9 mouse cellular contexts compared by ENCODE assay signal in the genomic region with DNA sequence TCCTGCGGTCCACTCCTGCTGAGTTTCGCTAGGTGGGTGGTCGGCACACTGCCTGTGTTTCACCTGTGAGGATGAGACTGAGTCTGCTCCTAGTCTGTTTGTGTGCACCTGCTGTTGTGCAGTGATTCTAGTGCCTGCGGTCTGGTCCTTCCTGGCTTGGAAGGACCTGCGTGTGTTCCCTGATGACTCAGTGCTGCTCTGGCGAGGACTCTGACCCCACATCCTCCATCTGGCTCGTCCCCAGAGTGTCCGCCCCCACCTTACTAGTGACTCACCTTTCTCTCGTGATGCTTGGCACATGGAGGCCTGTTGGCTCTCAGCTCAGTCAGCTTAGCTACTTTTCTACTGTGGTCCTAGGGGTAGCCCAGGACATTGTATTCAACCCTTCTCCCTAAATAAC. TPM values are rescaled to one million over a fixed set of nuclear protein-coding genes. Genes with fewer than 3 reads are reported as not detected.
DNase-seq lines count a peak whose midpoint lies in the region; ATAC-seq and TF ChIP-seq lines count a peak whose summit lies in the region.
"Had no signal": no experiment of that assay in that cellular context is flagged by ENCODE, and none has a peak within 500 bp of the region (broad histone marks: within the 10 kb centered on the region; RNA-seq: fewer than 3 reads in every experiment).

No protein-coding gene starts in this region.

- no peaks in the 10 kb centered on the region for H3K36me3 ChIP-seq in G1E (replicated peaks)
- H3K36me3 ChIP-seq: hindbrain, embryonic 15.5 days had no signal

- ATAC-seq in cerebellum, adult (ENCODE audit: insufficient number of reproducible peaks, low FRiP score, low TSS enrichment) = peak; percentile 88
- 0 out of 2 replicates have a peak, but pooled peaks have one; percentile 7 for ATAC-seq in G1E (ENCODE audit: extremely low read depth, insufficient number of reproducible peaks, low FRiP score, poor library complexity, severe bottlenecking)
- ATAC-seq in megakaryocyte, adult 5-6 weeks (ENCODE audit: poor library complexity, severe bottlenecking) = peak; percentile 81

- H3K4me3 ChIP-seq in G1E (ENCODE audit: low read depth, low read length) = no peak overlapping the region
- H3K4me3 ChIP-seq: hindbrain, embryonic 15.5 days had no signal

- no peak for TF ChIP-seq CTCF in G1E (IDR thresholded peaks at IDR 0.05; ENCODE audit: low read depth, low read length)

- H3K27me3 ChIP-seq in G1E (ENCODE audit: insufficient read depth, low read length) = peaks cover 4% of the 10 kb centered on the region; the same call in 1 of the 2 replicates
- H3K27me3 ChIP-seq: hindbrain, embryonic 15.5 days had no signal

- H3K9me3 ChIP-seq in G1E (replicated peaks) = no peaks in the 10 kb centered on the region
- H3K9me3 ChIP-seq: hindbrain, embryonic 15.5 days had no signal

- DNase-seq in cerebellum, postnatal 4 days (ENCODE audit: low spot score in 2 of 2) = no peak
- DNase-seq in G1E (ENCODE audit: low spot score) = no peak
- peak; percentile 80 to 81 for DNase-seq in cerebellum, postnatal 36 days
- no peak for DNase-seq in c-Kit-positive CD71-positive TER-119-positive erythroid progenitor cells, embryonic 14.5 days (ENCODE audit: low spot score)
- DNase-seq in gastrocnemius, postnatal 36 days = no peak
- DNase-seq in layer of hippocampus, adult 9-11 months = no peak

- peaks cover 57% of the 10 kb centered on the region for H3K4me1 ChIP-seq in G1E (ENCODE audit: insufficient read depth, low read depth, low read length)
- H3K4me1 ChIP-seq: hindbrain, embryonic 15.5 days had no signal

- intact Hi-C loops in gastrocnemius, postnatal 36 days (cut with DNase I) = loop anchor here (2.0 kb wide), 2 partner anchors 75 to 141 kb away; no protein-coding TSS in a partner anchor

RNA-seq across cellular contexts. Expression of a gene that starts 18.5 kb away (rescaled TPM):
- total RNA-seq in G1E (2014; fragmentation: Nextera tagmentation) = 72.8 and 74.8 TPM in 2 replicates
- 41.6 and 54.9 TPM in 2 replicates for total RNA-seq in G1E (2017)
- 2.7 and 3.2 TPM in 2 replicates for polyA plus RNA-seq in G1E (2012)
- 14.5 and 16.9 TPM in 2 replicates for total RNA-seq in megakaryocyte, adult 5-6 weeks (2015)
- total RNA-seq in megakaryocyte, adult 5-6 weeks (2017) = 12.2 and 15.2 TPM in 2 replicates
- 1 to 10 TPM; 2.5 to 3.0 TPM for total RNA-seq in gastrocnemius, postnatal 36 days (2021)

Comparison
In these comparisons a context has a peak if more than half of its experiments do, and no peak if none do; other contexts are left out.
1. DNase-seq: peak in cerebellum, postnatal 36 days (2 of 2); none in cerebellum, postnatal 4 days (0 of 2), G1E (single experiment), c-Kit-positive CD71-positive TER-119-positive erythroid progenitor cells, embryonic 14.5 days (single experiment), gastrocnemius, postnatal 36 days (0 of 2) and layer of hippocampus, adult 9-11 months (single experiment).
2. ATAC-seq: peak in every context shown above with its lines; median percentile 88 in cerebellum, adult; 81 in megakaryocyte, adult 5-6 weeks; 7 in G1E.